Mouse (Mus musculus): ENCODE data around the gene Serpina3n.
"Not testable (repeated sequence)": the region's sequence is repeated elsewhere in the genome, so short reads cannot be mapped to it uniquely, and the experiment has no call there.

Gene Serpina3n

GRCm38 (mm10) chr12:104406454-104406885 is at the start of gene Serpina3n:
Serpina3n (plus strand) TSS chr12:104406729.
- in situ Hi-C loops (cut with MboI, MseI): no loop called here

GRCm38 (mm10) chr12:104369986-104370385 is 36.5 kb upstream of the Serpina3n start:
- in situ Hi-C loops (cut with MboI, MseI): no loop called here

GRCm38 (mm10) chr12:104377179-104377578 is 29.4 kb upstream of the Serpina3n start:
- in situ Hi-C loops (cut with MboI, MseI): not testable (repeated sequence)

GRCm38 (mm10) chr12:104378351-104378750 is 28.2 kb upstream of the Serpina3n start:
- in situ Hi-C loops (cut with MboI, MseI): not testable (repeated sequence)

GRCm38 (mm10) chr12:104378815-104379214 is 27.7 kb upstream of the Serpina3n start:
- in situ Hi-C loops (cut with MboI, MseI): not testable (repeated sequence)

GRCm38 (mm10) chr12:104379856-104380255 is 26.7 kb upstream of the Serpina3n start:
- in situ Hi-C loops (cut with MboI, MseI): no loop called here

GRCm38 (mm10) chr12:104381071-104381604 is 25.4 kb upstream of the Serpina3n start:
- in situ Hi-C loops (cut with MboI, MseI): not testable (repeated sequence)

GRCm38 (mm10) chr12:104385987-104386386 is 20.5 kb upstream of the Serpina3n start:
- in situ Hi-C loops (cut with MboI, MseI): not testable (repeated sequence)

GRCm38 (mm10) chr12:104386878-104387277 is 19.7 kb upstream of the Serpina3n start:
- in situ Hi-C loops (cut with MboI, MseI): not testable (repeated sequence)

GRCm38 (mm10) chr12:104388477-104388876 is 18.1 kb upstream of the Serpina3n start:
- in situ Hi-C loops (cut with MboI, MseI): no loop called here

GRCm38 (mm10) chr12:104391057-104391456 is 15.5 kb upstream of the Serpina3n start:
- in situ Hi-C loops (cut with MboI, MseI): not testable (repeated sequence)

GRCm38 (mm10) chr12:104403968-104404367 is 2.6 kb upstream of the Serpina3n start:
- in situ Hi-C loops (cut with MboI, MseI): no loop called here

GRCm38 (mm10) chr12:104412507-104412906 is 6.0 kb downstream of the Serpina3n start:
- in situ Hi-C loops (cut with MboI, MseI): loop anchor here (5.0 kb wide), 1 partner anchor 350 kb away; no protein-coding TSS in a partner anchor

GRCm38 (mm10) chr12:104414576-104414975 is 8.0 kb downstream of the Serpina3n start:
- in situ Hi-C loops (cut with MboI, MseI): loop anchor here (5.0 kb wide), 1 partner anchor 352 kb away; no protein-coding TSS in a partner anchor

GRCm38 (mm10) chr12:104415625-104416315 is 9.2 kb downstream of the Serpina3n start:
- in situ Hi-C loops (cut with MboI, MseI): no loop called here

GRCm38 (mm10) chr12:104418340-104419135 is 12.0 kb downstream of the Serpina3n start:
- in situ Hi-C loops (cut with MboI, MseI): no loop called here

GRCm38 (mm10) chr12:104419136-104419462 is 12.6 kb downstream of the Serpina3n start:
- in situ Hi-C loops (cut with MboI, MseI): no loop called here

- in situ Hi-C loops (cut with MboI, MseI): loop anchor here (5.0 kb wide), 1 partner anchor 436 kb away; the partner anchor contains the start of gene Serpina11
These were observed 16.3 kb downstream of the Serpina3n start for GRCm38 (mm10) chr12:104422615-104423392.

- in situ Hi-C loops (cut with MboI, MseI): no loop called here
These were observed 19.1 kb downstream of the Serpina3n start for GRCm38 (mm10) chr12:104425591-104425990.

GRCm38 (mm10) chr12:104426915-104427314 is 20.4 kb downstream of the Serpina3n start:
- in situ Hi-C loops (cut with MboI, MseI): no loop called here

- in situ Hi-C loops (cut with MboI, MseI): no loop called here
These were observed 24.8 kb downstream of the Serpina3n start for GRCm38 (mm10) chr12:104431359-104431758.

- in situ Hi-C loops (cut with MboI, MseI): no loop called here
These were observed 26.7 kb downstream of the Serpina3n start for GRCm38 (mm10) chr12:104433214-104433613.
